Mouse (Mus musculus): ENCODE results near the gene Dse. TPM values are rescaled to one million over a fixed set of nuclear protein-coding genes. Genes with fewer than 3 reads are reported as not detected.
A peak's percentile ranks its signal among the peaks of the same experiment; 100 is the strongest.

Dse gene
- polyA plus RNA-seq, 1 experiment from 2014 or later = 25.4 TPM

- no peaks in the 10 kb centered on the region; the same call in 1 of the 2 replicates for H3K36me3 ChIP-seq (ENCODE audit: insufficient read depth, low read length)
- ATAC-seq (ENCODE audit: low FRiP score, low TSS enrichment) = no peak
- H3K9me3 ChIP-seq (ENCODE audit: low read length) = no peaks in the 10 kb centered on the region
- H3K4me3 ChIP-seq (ENCODE audit: low read length) = no peak overlapping the region
- no peak overlapping the region for H3K4me2 ChIP-seq (replicated peaks; ENCODE audit: low read depth, low read length)
- H3K4me1 ChIP-seq (ENCODE audit: insufficient read depth, low read length) = no peaks in the 10 kb centered on the region
- WGBS = 46% methylated on average over 1 of the region's 1 CpGs
- no peaks in the 10 kb centered on the region for H3K27me3 ChIP-seq (ENCODE audit: insufficient read depth, low read length)
- H3K27ac ChIP-seq (ENCODE audit: low read length) = no peak overlapping the region
- H3K9ac ChIP-seq (replicated peaks; ENCODE audit: low read length) = no peak overlapping the region
These were observed 22.6 kb downstream of the Dse start for GRCm38 (mm10) chr10:34184956-34185355.

- 91% methylated on average over 7 of the region's 7 CpGs for WGBS
- Histone ChIP-seq H3K9me3 (ENCODE audit: low read length) (no peaks in the 10 kb centered on the region), H3K4me1 (ENCODE audit: insufficient read depth, low read length) (no peaks in the 10 kb centered on the region), H3K9ac (replicated peaks; ENCODE audit: low read length) (no peak overlapping the region), H3K27ac (ENCODE audit: low read length) (no peak overlapping the region), H3K27me3 (ENCODE audit: insufficient read depth, low read length) (no peaks in the 10 kb centered on the region), H3K4me3 (ENCODE audit: low read length) (no peak overlapping the region), H3K4me2 (replicated peaks; ENCODE audit: low read depth, low read length) (no peak overlapping the region), H3K36me3 (ENCODE audit: insufficient read depth, low read length) (no peaks in the 10 kb centered on the region; the same call in 1 of the 2 replicates)
- ATAC-seq (ENCODE audit: low FRiP score, low TSS enrichment) = no peak
These were observed 23.8 kb downstream of the Dse start for GRCm38 (mm10) chr10:34183731-34184130.

- no peak for ATAC-seq (ENCODE audit: low FRiP score, low TSS enrichment)
- Histone ChIP-seq H3K9ac (replicated peaks; ENCODE audit: low read length) (no peak overlapping the region), H3K27me3 (ENCODE audit: insufficient read depth, low read length) (no peaks in the 10 kb centered on the region), H3K27ac (ENCODE audit: low read length) (no peak overlapping the region), H3K4me2 (replicated peaks; ENCODE audit: low read depth, low read length) (no peak overlapping the region), H3K36me3 (ENCODE audit: insufficient read depth, low read length) (no peaks in the 10 kb centered on the region), H3K4me3 (ENCODE audit: low read length) (no peak overlapping the region), H3K4me1 (ENCODE audit: insufficient read depth, low read length) (0 out of 2 replicates have a peak, but pooled peaks cover 4% of the 10 kb centered on the region), H3K9me3 (ENCODE audit: low read length) (no peaks in the 10 kb centered on the region)
- 40% methylated on average over 8 of the region's 8 CpGs for WGBS
These were observed 31.5 kb downstream of the Dse start for GRCm38 (mm10) chr10:34175870-34176606.

GRCm38 (mm10) chr10:34172663-34173282, 34.7 kb downstream of the Dse start:
- Histone ChIP-seq H3K9ac (replicated peaks; ENCODE audit: low read length) (no peak overlapping the region), H3K36me3 (ENCODE audit: insufficient read depth, low read length) (no peaks in the 10 kb centered on the region), H3K27ac (ENCODE audit: low read length) (no peak overlapping the region), H3K27me3 (ENCODE audit: insufficient read depth, low read length) (no peaks in the 10 kb centered on the region), H3K9me3 (ENCODE audit: low read length) (no peaks in the 10 kb centered on the region), H3K4me3 (ENCODE audit: low read length) (no peak overlapping the region), H3K4me2 (replicated peaks; ENCODE audit: low read depth, low read length) (no peak overlapping the region), H3K4me1 (ENCODE audit: insufficient read depth, low read length) (0 out of 2 replicates have a peak, but pooled peaks cover 4% of the 10 kb centered on the region)
- peak; percentile 42; the same call in 1 of the 2 replicates for ATAC-seq (ENCODE audit: low FRiP score, low TSS enrichment)
- 47% methylated on average over 4 of the region's 4 CpGs for WGBS

- H3K4me2 ChIP-seq (replicated peaks; ENCODE audit: low read depth, low read length) = no peak overlapping the region
- H3K9me3 ChIP-seq (ENCODE audit: low read length) = no peaks in the 10 kb centered on the region
- H3K4me3 ChIP-seq (ENCODE audit: low read length) = no peak overlapping the region
- H3K27me3 ChIP-seq (ENCODE audit: insufficient read depth, low read length) = no peaks in the 10 kb centered on the region
- ATAC-seq (ENCODE audit: low FRiP score, low TSS enrichment) = no peak
- no peak overlapping the region for H3K27ac ChIP-seq (ENCODE audit: low read length)
- H3K9ac ChIP-seq (replicated peaks; ENCODE audit: low read length) = no peak overlapping the region
- H3K4me1 ChIP-seq (ENCODE audit: insufficient read depth, low read length) = 0 out of 2 replicates have a peak, but pooled peaks cover 4% of the 10 kb centered on the region
- H3K36me3 ChIP-seq (ENCODE audit: insufficient read depth, low read length) = no peaks in the 10 kb centered on the region
- 82% methylated on average over 4 of the region's 4 CpGs for WGBS
These were observed 35.9 kb downstream of the Dse start for GRCm38 (mm10) chr10:34171660-34172059.

- Histone ChIP-seq H3K36me3 (ENCODE audit: insufficient read depth, low read length) (no peaks in the 10 kb centered on the region), H3K4me2 (replicated peaks; ENCODE audit: low read depth, low read length) (no peak overlapping the region), H3K9me3 (ENCODE audit: low read length) (no peaks in the 10 kb centered on the region), H3K27me3 (ENCODE audit: insufficient read depth, low read length) (no peaks in the 10 kb centered on the region), H3K4me1 (ENCODE audit: insufficient read depth, low read length) (0 out of 2 replicates have a peak, but pooled peaks cover 1% of the 10 kb centered on the region), H3K9ac (replicated peaks; ENCODE audit: low read length) (no peak overlapping the region), H3K27ac (ENCODE audit: low read length) (no peak overlapping the region), H3K4me3 (ENCODE audit: low read length) (no peak overlapping the region)
- ATAC-seq (ENCODE audit: low FRiP score, low TSS enrichment) = no peak
- WGBS = 96% methylated on average over 3 of the region's 3 CpGs
These were observed 36.3 kb downstream of the Dse start for GRCm38 (mm10) chr10:34171191-34171590.

GRCm38 (mm10) chr10:34166971-34167370, 40.5 kb downstream of the Dse start:
- no peak overlapping the region for H3K27ac ChIP-seq (ENCODE audit: low read length)
- H3K4me3 ChIP-seq (ENCODE audit: low read length) = no peak overlapping the region
- no peaks in the 10 kb centered on the region for H3K9me3 ChIP-seq (ENCODE audit: low read length)
- no peaks in the 10 kb centered on the region for H3K4me1 ChIP-seq (ENCODE audit: insufficient read depth, low read length)
- H3K36me3 ChIP-seq (ENCODE audit: insufficient read depth, low read length) = no peaks in the 10 kb centered on the region
- WGBS = 69% methylated on average over 2 of the region's 2 CpGs
- no peaks in the 10 kb centered on the region for H3K27me3 ChIP-seq (ENCODE audit: insufficient read depth, low read length)
- H3K9ac ChIP-seq (replicated peaks; ENCODE audit: low read length) = no peak overlapping the region
- no peak overlapping the region for H3K4me2 ChIP-seq (replicated peaks; ENCODE audit: low read depth, low read length)
- ATAC-seq (ENCODE audit: low FRiP score, low TSS enrichment) = no peak

- Histone ChIP-seq H3K27ac (ENCODE audit: low read length) (no peak overlapping the region), H3K36me3 (ENCODE audit: insufficient read depth, low read length) (peaks cover 11% of the 10 kb centered on the region; the same call in 1 of the 2 replicates), H3K9ac (replicated peaks; ENCODE audit: low read length) (no peak overlapping the region), H3K9me3 (ENCODE audit: low read length) (no peaks in the 10 kb centered on the region), H3K4me2 (replicated peaks; ENCODE audit: low read depth, low read length) (no peak overlapping the region), H3K4me1 (ENCODE audit: insufficient read depth, low read length) (peaks cover 5% of the 10 kb centered on the region; the same call in 1 of the 2 replicates), H3K27me3 (ENCODE audit: insufficient read depth, low read length) (no peaks in the 10 kb centered on the region), H3K4me3 (ENCODE audit: low read length) (no peak overlapping the region)
- WGBS = 49% methylated on average over 12 of the region's 12 CpGs
- ATAC-seq (ENCODE audit: low FRiP score, low TSS enrichment) = peak; percentile 81
These were observed 51.5 kb downstream of the Dse start for GRCm38 (mm10) chr10:34155796-34156554.

- Histone ChIP-seq H3K27ac (ENCODE audit: low read length) (no peak overlapping the region), H3K4me2 (replicated peaks; ENCODE audit: low read depth, low read length) (no peak overlapping the region), H3K9ac (replicated peaks; ENCODE audit: low read length) (no peak overlapping the region), H3K27me3 (ENCODE audit: insufficient read depth, low read length) (no peaks in the 10 kb centered on the region), H3K4me1 (ENCODE audit: insufficient read depth, low read length) (peaks cover 7% of the 10 kb centered on the region; the same call in 1 of the 2 replicates), H3K36me3 (ENCODE audit: insufficient read depth, low read length) (peaks cover 11% of the 10 kb centered on the region; the same call in 1 of the 2 replicates), H3K4me3 (ENCODE audit: low read length) (no peak overlapping the region), H3K9me3 (ENCODE audit: low read length) (no peaks in the 10 kb centered on the region)
- no peak for ATAC-seq (ENCODE audit: low FRiP score, low TSS enrichment)
- 75% methylated on average over 3 of the region's 3 CpGs for WGBS
These were observed 55.7 kb downstream of the Dse start for GRCm38 (mm10) chr10:34151827-34152226.
